Mouse (Mus musculus) intestine, embryonic 14.5 days (tissue): ENCODE measurements around the gene Trh. TPM values are rescaled to one million over a fixed set of nuclear protein-coding genes. Genes with fewer than 3 reads are reported as not detected.

Source experiments
- ATAC-seq: fragments of 200-750 bp; cut with Nextera tagmentation; replicated peaks from 2 replicates; pipeline ENCODE4 v1.8.0; 2017; ENCODE audit warnings: low read depth, moderate number of reproducible peaks, moderate TSS enrichment, moderate library complexity; ENCODE audit not compliant: low FRiP score, low TSS enrichment
- DNase-seq: peaks from one replicate; pipeline ENCODE4 v3.0.0-alpha.2; 2018; ENCODE audit warnings: low spot score
- H3K27ac ChIP-seq: fragments of 300-500 bp; sonication (generic); 2 replicates; pipeline ENCODE4 v1.5.1; 2014; ENCODE audit warnings: low read depth, mild to moderate bottlenecking, control low read depth
- H3K27me3 ChIP-seq: fragments of 300-500 bp; sonication (generic); replicated peaks from 2 replicates; pipeline ENCODE4 v1.6.1; 2014; ENCODE audit warnings: low read length, control low read depth; ENCODE audit not compliant: control insufficient read depth, insufficient read depth
- H3K36me3 ChIP-seq: fragments of 300-500 bp; sonication (generic); 2 replicates; pipeline ENCODE4 v1.6.1; 2014; ENCODE audit warnings: low read length, control low read depth; ENCODE audit not compliant: control insufficient read depth, insufficient read depth
- H3K4me1 ChIP-seq: fragments of 300-500 bp; sonication (generic); replicated peaks from 2 replicates; pipeline ENCODE4 v1.6.1; 2014; ENCODE audit warnings: low read length, control low read depth, mixed read lengths; ENCODE audit not compliant: control insufficient read depth, insufficient read depth
- H3K4me2 ChIP-seq: fragments of 300-500 bp; sonication (generic); 2 replicates; pipeline ENCODE4 v1.6.1; 2014; ENCODE audit warnings: low read length
- H3K4me3 ChIP-seq: fragments of 300-500 bp; sonication (generic); 2 replicates; pipeline ENCODE4 v1.5.1; 2014; ENCODE audit warnings: low read depth, low read length, control low read depth, mixed read lengths
- H3K9ac ChIP-seq: fragments of 300-500 bp; sonication (generic); 2 replicates; pipeline ENCODE4 v1.6.1; 2014; ENCODE audit warnings: mild to moderate bottlenecking, low read length
- H3K9me3 ChIP-seq: fragments of 300-500 bp; sonication (generic); 2 replicates; pipeline ENCODE4 v1.6.1; 2016; ENCODE audit warnings: low read length, control low read depth; ENCODE audit not compliant: control insufficient read depth
- WGBS: fragments of 180-500 bp; shearing (Covaris S2); extraction: QIAGEN DNeasy Blood & Tissue Kit; methylation state at CpG from one replicate; pipeline ENCODE4 v1.1.7; 2014; 5-methylcytosine and 5-hydroxymethylcytosine counted together
- polyA plus RNA-seq: library from polyadenylated mRNA; unstranded; fragments of >200 nt; fragmentation: Nextera tagmentation; extraction: Ambion mirVana; gene quantifications from 2 replicates; pipeline ENCODE4 v1.2.1, GENCODE M21; 2014

Trh gene
- polyA plus RNA-seq, 1 experiment from 2014 or later = 2.8 TPM

- H3K4me2 ChIP-seq = no peak overlapping the region
- no peak overlapping the region for H3K9ac ChIP-seq
- no peak overlapping the region for H3K4me3 ChIP-seq
- no peaks in the 10 kb centered on the region for H3K4me1 ChIP-seq
- peak; percentile 53 for ATAC-seq
- no peaks in the 10 kb centered on the region for H3K36me3 ChIP-seq
- WGBS = 13% methylated on average over 4 of the region's 4 CpGs
- no peaks in the 10 kb centered on the region for H3K9me3 ChIP-seq
- DNase-seq = peak; percentile 93
- no peaks in the 10 kb centered on the region for H3K27me3 ChIP-seq
- no peak overlapping the region for H3K27ac ChIP-seq
These were observed 24.6 kb upstream of the Trh start for GRCm38 (mm10) chr6:92269019-92269418.

- 45% methylated on average over 1 of the region's 1 CpGs for WGBS
- no peak overlapping the region for H3K4me2 ChIP-seq
- H3K9me3 ChIP-seq = no peaks in the 10 kb centered on the region
- no peak overlapping the region for H3K27ac ChIP-seq
- H3K9ac ChIP-seq = no peak overlapping the region
- no peak for ATAC-seq
- H3K27me3 ChIP-seq = no peaks in the 10 kb centered on the region
- no peaks in the 10 kb centered on the region for H3K36me3 ChIP-seq
- H3K4me3 ChIP-seq = no peak overlapping the region
- no peaks in the 10 kb centered on the region for H3K4me1 ChIP-seq
- no peak for DNase-seq
These were observed 23.6 kb upstream of the Trh start for GRCm38 (mm10) chr6:92268001-92268400.

- no peak overlapping the region for H3K27ac ChIP-seq
- H3K4me1 ChIP-seq = no peaks in the 10 kb centered on the region
- no peak overlapping the region for H3K4me3 ChIP-seq
- DNase-seq (no peak), ATAC-seq (no peak)
- H3K9ac ChIP-seq = no peak overlapping the region
- no peaks in the 10 kb centered on the region for H3K36me3 ChIP-seq
- H3K4me2 ChIP-seq = no peak overlapping the region
- WGBS = 63% methylated on average over 4 of the region's 4 CpGs
- no peaks in the 10 kb centered on the region for H3K27me3 ChIP-seq
- H3K9me3 ChIP-seq = no peaks in the 10 kb centered on the region
These were observed 16.9 kb upstream of the Trh start for GRCm38 (mm10) chr6:92261162-92261843.

- ATAC-seq (no peak), DNase-seq (no peak)
- peaks cover 6% of the 10 kb centered on the region; the same call in 1 of the 2 replicates for H3K9me3 ChIP-seq
- H3K4me1 ChIP-seq = no peaks in the 10 kb centered on the region
- no peak overlapping the region for H3K4me3 ChIP-seq
- H3K9ac ChIP-seq = no peak overlapping the region
- H3K27me3 ChIP-seq = no peaks in the 10 kb centered on the region
- H3K27ac ChIP-seq = no peak overlapping the region
- no peak overlapping the region for H3K4me2 ChIP-seq
- H3K36me3 ChIP-seq = no peaks in the 10 kb centered on the region
These were observed 10.9 kb upstream of the Trh start for GRCm38 (mm10) chr6:92255346-92255745.

- ATAC-seq (no peak), DNase-seq (no peak)
- Histone ChIP-seq H3K4me3 (no peak overlapping the region), H3K27ac (no peak overlapping the region), H3K9ac (no peak overlapping the region), H3K4me2 (no peak overlapping the region), H3K9me3 (peaks cover 6% of the 10 kb centered on the region; the same call in 1 of the 2 replicates), H3K4me1 (no peaks in the 10 kb centered on the region), H3K36me3 (no peaks in the 10 kb centered on the region), H3K27me3 (no peaks in the 10 kb centered on the region)
- WGBS = 56% methylated on average over 3 of the region's 3 CpGs
These were observed 8.9 kb upstream of the Trh start for GRCm38 (mm10) chr6:92253253-92253870.

- no peak for DNase-seq
- H3K36me3 ChIP-seq = no peaks in the 10 kb centered on the region
- no peak for ATAC-seq
- no peak overlapping the region for H3K4me2 ChIP-seq
- H3K9ac ChIP-seq = no peak overlapping the region
- peaks cover 24% of the 10 kb centered on the region for H3K27me3 ChIP-seq
- no peaks in the 10 kb centered on the region for H3K9me3 ChIP-seq
- 33% methylated on average over 7 of the region's 7 CpGs for WGBS
- H3K27ac ChIP-seq = no peak overlapping the region
- no peaks in the 10 kb centered on the region for H3K4me1 ChIP-seq
- no peak overlapping the region for H3K4me3 ChIP-seq
These were observed 2.9 kb upstream of the Trh start for GRCm38 (mm10) chr6:92247215-92247919.

- ATAC-seq (no peak), DNase-seq (no peak)
- no peaks in the 10 kb centered on the region for H3K36me3 ChIP-seq
- no peak overlapping the region for H3K4me3 ChIP-seq
- H3K9ac ChIP-seq = no peak overlapping the region
- H3K9me3 ChIP-seq = no peaks in the 10 kb centered on the region
- no peaks in the 10 kb centered on the region for H3K4me1 ChIP-seq
- H3K4me2 ChIP-seq = no peak overlapping the region
- no peak overlapping the region for H3K27ac ChIP-seq
- peaks cover 24% of the 10 kb centered on the region for H3K27me3 ChIP-seq
- 35% methylated on average over 3 of the region's 3 CpGs for WGBS
These were observed 1.9 kb upstream of the Trh start for GRCm38 (mm10) chr6:92246335-92246734.

GRCm38 (mm10) chr6:92241178-92241906, 3.1 kb downstream of the Trh start:
- DNase-seq = no peak
- 71% methylated on average over 3 of the region's 3 CpGs for WGBS
- ATAC-seq = peak; percentile 90

More at GRCm38 (mm10) chr6:92241178-92241906, 3.1 kb downstream of the Trh start:
- Histone ChIP-seq H3K27me3 (peaks cover 24% of the 10 kb centered on the region), H3K9me3 (no peaks in the 10 kb centered on the region), H3K36me3 (no peaks in the 10 kb centered on the region), H3K4me1 (no peaks in the 10 kb centered on the region), H3K27ac (no peak overlapping the region), H3K9ac (no peak overlapping the region), H3K4me2 (no peak overlapping the region), H3K4me3 (no peak overlapping the region)
